12 mouse cellular contexts compared by ENCODE assay signal in genomic region chr9:21793507-21793906, GRCm38 (mm10). TPM values are rescaled to one million over a fixed set of nuclear protein-coding genes. Genes with fewer than 3 reads are reported as not detected.
"Had no signal": no experiment of that assay in that cellular context is flagged by ENCODE, and none has a peak within 500 bp of the region (broad histone marks: within the 10 kb centered on the region; RNA-seq: fewer than 3 reads in every experiment).

No protein-coding gene starts in this region.

RNA-seq across cellular contexts. Expression of gene Angptl8, which starts 41.8 kb away (rescaled TPM):
- total RNA-seq: common myeloid progenitor, adult 5-6 weeks; forebrain, postnatal 0 days; gastrocnemius, adult 2 months; gastrocnemius, adult 8-10 months; gastrocnemius, postnatal 14 days; gastrocnemius, postnatal 36 days; heart, adult 2 months had no signal
- polyA plus RNA-seq: cortical plate, adult 2 months; embryonic facial prominence, embryonic 11.5 days; forebrain, embryonic 13.5 days; forebrain, embryonic 14.5 days; frontal cortex, adult 2 months had no signal
